Mouse (Mus musculus): ENCODE results near the gene Kctd3.

- TF ChIP-seq EP300 (IDR thresholded peaks at IDR 0.05; ENCODE audit: low read depth) (no peak), CTCF (IDR thresholded peaks at IDR 0.05; ENCODE audit: low read depth) (peak; percentile 49)
Observed at GRCm38 (mm10) chr1:189026885-189027284, 19.2 kb upstream of the Kctd3 start.
